Mouse (Mus musculus) cerebellum, adult 2 months (tissue): ENCODE results near the gene Jagn1.
A peak's percentile ranks its signal among the peaks of the same experiment; 100 is the strongest.

ENCODE experiments used
- CTCF ChIP-seq: fragments of 200-500 bp; IDR thresholded peaks from 2 replicates; pipeline ENCODE4 v1.5.1; 2011; ENCODE audit warnings: low read depth, mild to moderate bottlenecking, control low read depth, low read length, moderate library complexity, borderline replicate concordance; ENCODE audit not compliant: insufficient read depth
- POLR2A ChIP-seq: fragments of 200-500 bp; IDR thresholded peaks from 2 replicates; pipeline ENCODE4 v1.6.1; 2011; ENCODE audit warnings: low read length, control low read depth, borderline replicate concordance; ENCODE audit not compliant: insufficient read depth

DNA sequence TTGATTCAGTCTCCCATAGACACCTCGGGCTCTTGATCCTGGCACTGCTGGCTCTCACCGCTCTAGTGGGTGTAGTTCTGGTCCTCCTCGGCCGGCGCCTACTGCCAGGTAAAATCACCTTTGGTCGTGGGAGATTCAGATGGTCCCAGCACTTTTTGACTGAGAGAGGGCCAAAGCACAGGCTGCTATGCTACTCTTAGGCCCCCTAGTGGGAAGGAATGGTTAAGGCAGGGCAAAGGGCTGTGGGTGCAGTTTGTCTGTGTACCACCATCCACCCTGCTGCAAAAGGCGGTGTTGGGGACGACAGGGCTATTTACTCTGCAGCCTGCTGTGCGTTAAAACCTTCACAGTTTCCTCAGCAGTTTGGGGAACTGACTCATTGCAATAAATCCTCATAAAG is 26.7 kb downstream of the Jagn1 start:
- TF ChIP-seq CTCF, result peak; percentile 80
- no peak for TF ChIP-seq POLR2A
